Mouse (Mus musculus): ENCODE measurements at regions not wholly inside any gene's neighbourhood (a gene's known extent, or its start where the extent isn't known, plus 50 kb on each side); places are given as distances from the start of the nearest gene placed in this dataset.

DNA sequence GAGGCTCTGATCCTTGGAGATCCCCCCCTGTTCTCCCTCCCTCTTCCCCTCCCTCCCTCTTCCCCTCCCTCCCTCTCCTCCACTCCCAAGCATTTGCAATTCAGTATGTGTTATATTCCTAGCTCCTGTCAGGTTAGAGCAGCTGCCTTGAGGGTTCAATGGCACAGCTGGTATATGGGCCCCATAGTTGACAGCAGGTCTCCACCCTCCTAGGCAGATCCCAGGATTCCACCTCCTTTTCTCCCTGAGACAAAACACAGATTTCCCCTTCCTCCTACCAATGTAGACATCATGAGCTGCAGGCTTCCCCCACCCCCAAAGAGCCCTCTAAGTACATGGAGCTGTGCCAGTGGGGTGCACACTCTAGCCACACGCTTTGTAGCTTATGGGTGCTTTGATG is 137.8 kb downstream of the Unc5cl start:
- Histone ChIP-seq H3K27ac (replicated peaks) (no peak overlapping the region), H3K9me3 (no peaks in the 10 kb centered on the region), H3K4me2 (replicated peaks) (no peak overlapping the region), H3K4me3 (no peak overlapping the region), H3K36me3 (no peaks in the 10 kb centered on the region), H3K27me3 (no peaks in the 10 kb centered on the region), H3K9ac (replicated peaks) (no peak overlapping the region), H3K4me1 (no peaks in the 10 kb centered on the region)
- no peak for ATAC-seq (replicated peaks)
- 81% methylated on average over 1 of the region's 1 CpGs for WGBS

DNA sequence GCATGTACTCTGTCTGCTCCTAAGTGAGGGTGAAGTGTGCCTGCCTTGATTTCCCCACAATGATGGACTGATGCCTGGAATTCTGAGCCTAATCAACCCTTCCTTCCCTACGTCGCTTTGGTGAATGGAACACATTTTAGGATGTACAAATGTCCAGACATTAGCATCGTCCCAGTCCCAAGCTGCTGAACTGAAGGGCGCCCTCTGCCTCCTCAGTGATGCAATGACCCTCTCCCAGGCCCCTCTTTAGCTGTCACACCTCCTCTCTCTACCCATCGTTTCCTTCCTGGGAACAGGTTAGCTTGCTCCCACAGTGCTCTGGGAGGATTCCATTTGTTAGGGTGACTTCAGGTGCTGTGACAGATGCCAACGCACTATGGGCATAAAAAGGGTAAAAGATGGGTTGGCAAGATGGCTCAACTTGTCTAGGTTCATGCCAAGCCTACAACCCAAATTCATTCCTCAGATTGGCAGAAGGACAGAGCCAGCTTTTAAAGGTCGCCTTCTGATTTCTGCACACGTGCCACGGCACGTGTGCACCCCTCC is 140.8 kb downstream of the Unc5cl start:
- WGBS, result 76% methylated on average over 10 of the region's 10 CpGs
- ATAC-seq (replicated peaks), result no peak

DNA sequence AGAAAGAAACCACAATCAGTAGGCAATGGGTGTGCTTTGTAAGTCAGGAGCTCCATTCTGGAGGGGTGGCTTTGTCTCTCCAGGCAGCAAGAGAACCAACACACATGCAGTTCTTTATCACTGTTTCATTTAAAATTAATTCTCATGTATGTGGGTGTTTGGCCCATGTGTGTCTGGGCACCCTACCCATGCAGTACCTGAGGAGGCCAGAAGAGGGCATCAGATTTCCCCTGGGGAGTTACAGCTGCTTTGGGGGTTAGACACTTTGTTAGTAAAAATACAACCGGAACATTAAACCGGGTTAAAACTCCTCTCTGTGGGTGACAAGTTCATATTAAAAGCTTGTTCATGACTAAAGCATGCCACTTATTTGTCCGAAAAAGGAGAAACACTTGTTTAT is 141.7 kb downstream of the Unc5cl start:
- no peak for ATAC-seq (replicated peaks)
- H3K4me1 ChIP-seq, result no peaks in the 10 kb centered on the region
- H3K9ac ChIP-seq (replicated peaks), result no peak overlapping the region
- H3K27me3 ChIP-seq, result no peaks in the 10 kb centered on the region
- 79% methylated on average over 3 of the region's 3 CpGs for WGBS
- no peak overlapping the region for H3K4me3 ChIP-seq
- H3K4me2 ChIP-seq (replicated peaks), result no peak overlapping the region
- H3K36me3 ChIP-seq, result no peaks in the 10 kb centered on the region
- H3K27ac ChIP-seq (replicated peaks), result no peak overlapping the region
- no peaks in the 10 kb centered on the region for H3K9me3 ChIP-seq

More for the DNA sequence above, 140.8 kb downstream of the Unc5cl start:
- no peaks in the 10 kb centered on the region for H3K27me3 ChIP-seq
- no peaks in the 10 kb centered on the region for H3K36me3 ChIP-seq
- no peaks in the 10 kb centered on the region for H3K4me1 ChIP-seq
- no peaks in the 10 kb centered on the region for H3K9me3 ChIP-seq
- no peak overlapping the region for H3K9ac ChIP-seq (replicated peaks)
- H3K27ac ChIP-seq (replicated peaks), result no peak overlapping the region
- no peak overlapping the region for H3K4me2 ChIP-seq (replicated peaks)
- no peak overlapping the region for H3K4me3 ChIP-seq

DNA sequence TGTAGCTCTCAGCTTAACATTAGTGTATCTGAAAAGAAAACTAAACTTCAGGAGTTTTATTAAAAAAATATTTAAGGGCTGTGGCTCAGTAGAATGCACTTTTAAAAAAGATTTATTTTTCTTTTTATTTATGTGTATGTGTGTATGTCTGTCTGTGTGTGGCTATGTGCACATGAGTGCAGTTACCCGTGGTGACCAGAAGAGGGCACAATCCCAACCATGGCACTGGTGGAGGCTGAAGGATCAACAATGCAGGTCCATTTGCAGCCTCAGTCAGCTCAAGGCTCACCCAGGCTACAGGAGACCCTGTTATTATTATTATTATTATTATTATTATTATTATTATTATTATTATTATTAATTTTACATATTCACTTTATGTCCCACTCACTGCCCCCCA is 142.6 kb downstream of the Unc5cl start:
- no peak overlapping the region for H3K4me3 ChIP-seq
- ATAC-seq (replicated peaks), result no peak
- H3K27ac ChIP-seq (replicated peaks), result no peak overlapping the region
- H3K9me3 ChIP-seq, result no peaks in the 10 kb centered on the region
- H3K4me1 ChIP-seq, result no peaks in the 10 kb centered on the region
- no peak overlapping the region for H3K4me2 ChIP-seq (replicated peaks)
- WGBS, result 96% methylated on average over 1 of the region's 1 CpGs
- H3K27me3 ChIP-seq, result no peaks in the 10 kb centered on the region
- no peaks in the 10 kb centered on the region for H3K36me3 ChIP-seq
- H3K9ac ChIP-seq (replicated peaks), result no peak overlapping the region

DNA sequence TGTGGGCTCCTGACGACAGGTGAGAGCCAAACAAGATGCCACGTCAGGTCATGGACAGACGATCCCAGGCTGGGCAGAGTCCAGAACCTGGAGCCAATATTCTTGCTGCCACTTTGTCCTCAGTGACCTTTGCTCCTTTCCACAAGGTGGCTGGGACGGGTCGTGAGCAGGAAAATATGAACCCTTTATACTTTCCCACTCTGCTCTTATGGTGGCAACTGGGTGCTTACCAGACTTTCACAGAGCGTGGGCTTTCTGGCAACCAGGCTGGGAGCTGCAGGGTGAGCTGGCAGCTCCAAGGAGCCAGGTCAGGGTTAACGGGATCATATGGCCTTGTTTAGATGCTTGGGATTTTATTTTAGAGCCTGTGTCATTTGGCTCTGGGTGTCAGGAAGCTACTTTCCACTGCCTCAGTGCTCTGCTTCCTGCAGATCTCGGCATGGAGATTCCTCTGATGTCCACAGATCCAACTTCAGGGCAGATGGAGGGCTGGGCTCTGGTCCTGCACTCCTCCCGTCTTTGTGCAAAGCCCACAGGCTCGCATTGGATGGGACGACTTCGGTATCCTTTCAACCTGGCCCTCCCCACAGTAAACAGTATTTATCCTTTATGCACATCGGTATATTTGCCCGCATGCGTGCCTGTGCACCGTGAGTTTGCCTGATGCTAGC is 143.9 kb downstream of the Unc5cl start:
- Histone ChIP-seq H3K36me3 (no peaks in the 10 kb centered on the region), H3K4me2 (replicated peaks) (no peak overlapping the region), H3K27ac (replicated peaks) (no peak overlapping the region), H3K27me3 (no peaks in the 10 kb centered on the region), H3K4me3 (no peak overlapping the region), H3K9me3 (no peaks in the 10 kb centered on the region), H3K9ac (replicated peaks) (no peak overlapping the region), H3K4me1 (no peaks in the 10 kb centered on the region)
- 91% methylated on average over 16 of the region's 16 CpGs for WGBS
- no peak for ATAC-seq (replicated peaks)

DNA sequence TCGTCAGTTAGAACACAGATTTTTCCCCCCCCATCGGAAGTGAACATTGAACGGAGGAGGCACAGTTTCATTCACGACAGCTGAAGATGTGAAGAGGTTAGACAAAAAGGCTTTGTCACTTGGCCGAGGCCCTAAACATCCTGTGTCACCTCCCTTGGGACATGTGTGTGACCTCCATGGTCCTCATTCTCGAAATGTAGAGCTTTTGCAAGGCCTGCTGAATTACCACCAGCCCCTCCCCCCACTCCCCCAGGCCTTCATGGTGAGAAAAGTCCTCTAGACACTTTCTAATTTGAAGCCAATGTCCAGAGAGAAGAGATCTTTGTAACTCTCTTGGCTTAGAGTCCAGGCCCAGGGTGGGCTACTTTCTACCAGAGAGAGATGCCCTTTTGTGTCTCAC is 145.5 kb downstream of the Unc5cl start:
- H3K27me3 ChIP-seq, result no peaks in the 10 kb centered on the region
- ATAC-seq (replicated peaks), result no peak
- H3K36me3 ChIP-seq, result no peaks in the 10 kb centered on the region
- H3K4me2 ChIP-seq (replicated peaks), result no peak overlapping the region
- H3K9me3 ChIP-seq, result no peaks in the 10 kb centered on the region
- H3K4me1 ChIP-seq, result no peaks in the 10 kb centered on the region
- no peak overlapping the region for H3K4me3 ChIP-seq
- H3K9ac ChIP-seq (replicated peaks), result no peak overlapping the region
- H3K27ac ChIP-seq (replicated peaks), result no peak overlapping the region
- WGBS, result 79% methylated on average over 6 of the region's 6 CpGs

DNA sequence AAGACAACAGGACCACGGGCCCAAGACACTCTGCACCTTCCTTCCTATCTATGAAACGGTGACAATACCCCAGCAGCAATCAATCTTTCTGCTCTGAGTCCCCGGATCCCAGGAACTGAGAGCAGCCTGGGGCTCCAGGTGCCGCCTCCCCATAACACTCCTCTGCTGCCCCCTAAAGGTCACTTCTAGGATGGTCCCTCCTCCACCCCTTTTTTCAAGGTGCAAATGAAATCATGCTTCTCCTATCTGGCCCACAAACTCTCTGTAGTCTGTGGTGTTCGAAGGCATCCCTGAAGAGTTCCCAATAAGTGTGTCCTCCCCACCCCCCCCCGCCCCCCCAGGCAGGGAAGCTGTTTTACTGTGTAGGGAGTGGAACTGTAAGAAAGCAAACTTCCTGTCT is 147.9 kb downstream of the Unc5cl start:
- WGBS, result 9% methylated on average over 6 of the region's 6 CpGs
- peak; percentile 63 for ATAC-seq (replicated peaks)
- no peak overlapping the region for H3K4me2 ChIP-seq (replicated peaks)

DNA sequence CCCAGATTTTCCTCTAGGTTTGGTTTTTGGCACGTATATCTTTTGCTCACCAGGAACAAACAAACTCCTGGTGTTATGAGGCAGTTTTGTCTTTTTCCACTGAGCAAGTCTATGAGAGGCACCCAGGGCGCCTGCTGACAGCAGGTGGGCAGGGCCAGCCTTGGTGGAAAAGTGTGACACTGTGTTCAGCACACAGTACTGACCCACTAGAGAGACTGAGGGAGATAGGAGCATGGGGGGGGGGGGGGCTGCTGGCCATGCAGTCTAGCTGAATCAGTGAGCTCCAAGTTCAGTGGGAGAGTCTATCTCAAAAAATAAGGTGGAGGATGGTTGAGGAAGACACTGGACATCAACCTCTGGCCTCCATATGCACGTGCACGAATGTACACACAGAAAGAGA is 152.1 kb downstream of the Unc5cl start:
- Histone ChIP-seq H3K4me3 (no peak overlapping the region), H3K27ac (replicated peaks) (no peak overlapping the region), H3K4me2 (replicated peaks) (no peak overlapping the region), H3K36me3 (no peaks in the 10 kb centered on the region), H3K4me1 (no peaks in the 10 kb centered on the region), H3K9ac (replicated peaks) (no peak overlapping the region), H3K27me3 (no peaks in the 10 kb centered on the region), H3K9me3 (no peaks in the 10 kb centered on the region)
- ATAC-seq (replicated peaks), result no peak
- 90% methylated on average over 4 of the region's 4 CpGs for WGBS

More for the DNA sequence above, 147.9 kb downstream of the Unc5cl start:
- Histone ChIP-seq H3K27ac (replicated peaks) (no peak overlapping the region), H3K9ac (replicated peaks) (no peak overlapping the region), H3K9me3 (no peaks in the 10 kb centered on the region), H3K4me3 (no peak overlapping the region), H3K4me1 (no peaks in the 10 kb centered on the region), H3K27me3 (no peaks in the 10 kb centered on the region), H3K36me3 (no peaks in the 10 kb centered on the region)

DNA sequence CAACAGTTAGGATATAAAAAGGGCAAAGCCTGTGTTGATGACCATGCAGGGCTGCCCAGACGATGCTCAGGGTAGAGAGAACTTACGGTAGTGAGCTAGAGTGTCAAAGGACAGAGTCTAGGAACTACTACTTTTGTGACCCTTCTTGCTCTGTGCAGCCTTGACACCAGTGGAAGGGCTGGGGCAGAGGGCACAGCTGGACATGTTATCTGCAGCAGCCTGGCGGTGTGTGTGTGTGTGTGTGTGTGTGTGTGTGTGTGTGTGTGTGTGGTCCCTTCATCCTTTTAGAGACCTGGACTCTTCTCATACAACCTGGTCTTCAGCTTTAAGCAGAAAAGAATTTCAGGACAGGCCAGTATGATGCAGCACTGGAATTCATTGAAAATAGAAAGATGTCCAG is 153.6 kb downstream of the Unc5cl start:
- Histone ChIP-seq H3K4me3 (no peak overlapping the region), H3K4me1 (no peaks in the 10 kb centered on the region), H3K27ac (replicated peaks) (no peak overlapping the region), H3K9me3 (no peaks in the 10 kb centered on the region), H3K36me3 (no peaks in the 10 kb centered on the region), H3K27me3 (no peaks in the 10 kb centered on the region), H3K4me2 (replicated peaks) (no peak overlapping the region), H3K9ac (replicated peaks) (no peak overlapping the region)
- no peak for ATAC-seq (replicated peaks)
- 84% methylated on average over 3 of the region's 3 CpGs for WGBS

DNA sequence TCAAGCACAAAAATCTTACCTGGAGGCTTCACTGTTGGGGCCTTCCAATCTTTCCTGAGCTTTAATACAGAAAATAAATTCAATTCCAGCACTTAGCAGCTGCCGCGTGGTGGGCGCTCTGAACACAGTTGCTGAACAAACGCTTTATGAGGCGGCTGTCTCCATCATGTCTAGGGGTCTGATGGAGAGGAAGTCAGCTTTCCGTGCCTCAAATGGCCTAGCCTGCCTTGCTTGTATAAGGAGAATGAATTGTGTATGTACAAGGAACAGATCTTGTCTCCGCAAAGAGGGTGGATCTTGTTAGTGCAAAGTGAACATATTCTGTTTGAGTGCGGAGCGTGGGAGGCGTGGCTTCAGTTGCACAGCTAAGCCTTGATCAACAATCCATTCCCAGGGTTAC is 155.4 kb downstream of the Unc5cl start:
- ATAC-seq (replicated peaks), result no peak
- no peaks in the 10 kb centered on the region for H3K4me1 ChIP-seq

DNA sequence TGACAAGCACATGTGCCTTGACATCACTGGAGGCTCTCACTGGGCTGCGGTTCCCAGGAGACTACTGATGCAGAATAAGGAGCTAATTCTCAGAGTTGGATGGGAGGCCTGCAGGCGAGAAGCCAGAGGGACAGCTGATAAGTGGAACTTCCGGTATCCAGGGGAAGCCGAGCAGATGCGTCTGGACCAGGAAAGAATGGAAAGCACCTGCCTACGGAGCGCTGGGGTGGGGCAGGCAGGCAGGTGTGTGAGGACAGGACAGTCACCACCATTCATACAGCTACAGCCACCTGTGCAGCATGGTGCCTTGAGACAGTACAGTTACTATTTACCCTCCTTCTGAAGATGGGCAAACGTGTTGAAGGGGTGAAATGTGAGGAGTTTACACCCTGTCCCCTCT is 156.1 kb downstream of the Unc5cl start:
- Histone ChIP-seq H3K9me3 (no peaks in the 10 kb centered on the region), H3K27me3 (no peaks in the 10 kb centered on the region), H3K36me3 (no peaks in the 10 kb centered on the region), H3K4me1 (no peaks in the 10 kb centered on the region), H3K9ac (replicated peaks) (no peak overlapping the region), H3K4me3 (no peak overlapping the region), H3K4me2 (replicated peaks) (no peak overlapping the region), H3K27ac (replicated peaks) (no peak overlapping the region)
- no peak for ATAC-seq (replicated peaks)
- WGBS, result 81% methylated on average over 8 of the region's 8 CpGs

More for the DNA sequence above, 155.4 kb downstream of the Unc5cl start:
- Histone ChIP-seq H3K27me3 (no peaks in the 10 kb centered on the region), H3K4me3 (no peak overlapping the region), H3K27ac (replicated peaks) (no peak overlapping the region), H3K36me3 (no peaks in the 10 kb centered on the region), H3K9me3 (no peaks in the 10 kb centered on the region), H3K9ac (replicated peaks) (no peak overlapping the region), H3K4me2 (replicated peaks) (no peak overlapping the region)
- WGBS, result 92% methylated on average over 10 of the region's 10 CpGs

DNA sequence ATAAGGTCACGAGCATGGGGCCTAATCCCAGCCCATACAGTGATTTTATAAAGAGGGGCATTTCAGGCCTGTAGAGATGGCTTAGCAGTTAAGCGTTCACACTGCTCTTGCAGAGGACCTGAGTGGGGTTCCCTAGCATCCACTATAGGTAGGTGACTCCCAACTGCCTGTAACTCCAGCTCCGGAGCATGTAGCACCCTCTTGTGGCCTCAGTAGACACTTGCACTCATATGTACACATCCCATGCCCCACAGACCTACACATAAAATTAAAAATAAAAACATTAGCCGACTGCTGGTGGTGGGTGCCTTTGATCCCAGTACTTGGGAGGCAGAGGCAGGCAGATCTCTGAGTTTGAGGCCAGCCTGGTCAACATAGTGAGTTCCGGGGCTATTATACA is 158.8 kb downstream of the Unc5cl start:
- 93% methylated on average over 5 of the region's 5 CpGs for WGBS
- H3K4me3 ChIP-seq, result no peak overlapping the region
- H3K36me3 ChIP-seq, result no peaks in the 10 kb centered on the region
- no peak overlapping the region for H3K9ac ChIP-seq (replicated peaks)
- H3K4me1 ChIP-seq, result no peaks in the 10 kb centered on the region
- H3K27me3 ChIP-seq, result no peaks in the 10 kb centered on the region
- no peak overlapping the region for H3K4me2 ChIP-seq (replicated peaks)
- H3K27ac ChIP-seq (replicated peaks), result no peak overlapping the region
- no peak for ATAC-seq (replicated peaks)
- H3K9me3 ChIP-seq, result no peaks in the 10 kb centered on the region

DNA sequence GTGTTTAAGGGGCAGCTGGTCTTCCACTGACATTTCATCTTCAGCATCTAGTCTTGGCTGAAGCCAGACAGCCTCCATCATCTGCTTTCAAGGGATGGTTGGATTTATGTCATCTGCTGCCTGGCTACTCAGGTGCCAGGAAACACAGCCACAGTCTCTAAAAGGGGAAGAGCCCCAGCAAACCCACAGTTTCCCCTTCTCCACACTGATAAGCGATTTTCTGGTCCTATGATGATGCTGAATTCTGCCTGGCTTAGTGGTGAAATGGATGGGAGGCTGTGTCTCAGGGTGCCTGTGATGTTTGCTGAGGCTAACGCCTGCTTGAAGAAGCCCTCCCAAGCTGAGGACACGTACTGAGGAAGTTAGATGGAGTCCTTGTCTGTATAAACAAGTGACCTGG is 160.5 kb downstream of the Unc5cl start:
- no peak overlapping the region for H3K27ac ChIP-seq (replicated peaks)
- no peaks in the 10 kb centered on the region for H3K27me3 ChIP-seq
- H3K9ac ChIP-seq (replicated peaks), result no peak overlapping the region
- H3K4me1 ChIP-seq, result no peaks in the 10 kb centered on the region
- 75% methylated on average over 3 of the region's 3 CpGs for WGBS
- no peak overlapping the region for H3K4me3 ChIP-seq
- no peaks in the 10 kb centered on the region for H3K9me3 ChIP-seq
- ATAC-seq (replicated peaks), result no peak
- no peak overlapping the region for H3K4me2 ChIP-seq (replicated peaks)
- H3K36me3 ChIP-seq, result no peaks in the 10 kb centered on the region
